Mouse (Mus musculus) midbrain, embryonic 10.5 days (tissue): ENCODE results near the gene St13. TPM values are rescaled to one million over a fixed set of nuclear protein-coding genes. Genes with fewer than 3 reads are reported as not detected.

Experiments
- DNase-seq: peaks from one replicate; pipeline ENCODE4 v3.0.0-alpha.2; 2017; ENCODE audit warnings: low spot score
- H3K27ac ChIP-seq: fragments of 300-500 bp; sonication (generic); replicated peaks from 2 replicates; pipeline ENCODE4 v1.5.1; 2016; ENCODE audit warnings: mild to moderate bottlenecking
- H3K27me3 ChIP-seq: fragments of 300-500 bp; sonication (generic); 2 replicates; pipeline ENCODE4 v1.6.1; 2016; ENCODE audit warnings: low read depth, mild to moderate bottlenecking; ENCODE audit not compliant: poor library complexity, severe bottlenecking
- H3K36me3 ChIP-seq: fragments of 300-500 bp; sonication (generic); 2 replicates; pipeline ENCODE4 v1.6.1; 2016; ENCODE audit warnings: mild to moderate bottlenecking, moderate library complexity
- H3K4me1 ChIP-seq: fragments of 300-500 bp; sonication (generic); 2 replicates; pipeline ENCODE4 v1.6.1; 2016
- H3K4me3 ChIP-seq: fragments of 300-500 bp; sonication (generic); 2 replicates; pipeline ENCODE4 v1.5.1; 2016; ENCODE audit warnings: mild to moderate bottlenecking, moderate library complexity
- H3K9me3 ChIP-seq: fragments of 300-500 bp; sonication (generic); replicated peaks from 2 replicates; pipeline ENCODE4 v1.6.1; 2016; ENCODE audit warnings: mild to moderate bottlenecking
- WGBS: fragments of 180-500 bp; shearing (Covaris S2); methylation state at CpG from one replicate; pipeline ENCODE4 v1.1.7; 2016; 5-methylcytosine and 5-hydroxymethylcytosine counted together
- polyA plus RNA-seq: library from polyadenylated mRNA; unstranded; fragments of >200 nt; fragmentation: Nextera tagmentation; extraction: Ambion mirVana; gene quantifications from 2 replicates; pipeline ENCODE4 v1.2.1, GENCODE M21; 2016

St13 gene
- polyA plus RNA-seq, 1 experiment from 2014 or later = 220 TPM

- Histone ChIP-seq H3K9me3 (no peaks in the 10 kb centered on the region), H3K27me3 (no peaks in the 10 kb centered on the region), H3K36me3 (peaks cover 44% of the 10 kb centered on the region), H3K27ac (no peak overlapping the region; the same call in 1 of the 2 replicates), H3K4me3 (0 out of 2 replicates have a peak overlapping the region, but pooled peaks have one; percentile 77), H3K4me1 (peaks cover 40% of the 10 kb centered on the region)
- WGBS = 48% methylated on average over 10 of the region's 10 CpGs
- DNase-seq = no peak
Observed at GRCm38 (mm10) chr15:81361417-81362015, 38.4 kb downstream of the St13 start.

GRCm38 (mm10) chr15:81361022-81361404 is 38.9 kb downstream of the St13 start:
- H3K27ac ChIP-seq = peak overlapping the region; percentile 89; the same call in 1 of the 2 replicates
- no peak for DNase-seq

GRCm38 (mm10) chr15:81360345-81361021 is 39.4 kb downstream of the St13 start, which contains the start of gene Slc25a17:
Gene Slc25a17 (minus strand): TSS chr15:81360812.
- Histone ChIP-seq H3K36me3 (peaks cover 34% of the 10 kb centered on the region), H3K4me1 (peaks cover 40% of the 10 kb centered on the region), H3K27ac (peak within 1 kb of the TSS; percentile 89), H3K4me3 (peak within 1 kb of the TSS; percentile 77), H3K9me3 (no peaks in the 10 kb centered on the region), H3K27me3 (no peaks in the 10 kb centered on the region)
- whole genome bisulfite sequencing = under 1% methylated on average over 30 of the region's 30 CpGs
- DNase-seq = peak; percentile 96

More at GRCm38 (mm10) chr15:81361022-81361404, 38.9 kb downstream of the St13 start:
- Histone ChIP-seq H3K4me1 (peaks cover 40% of the 10 kb centered on the region), H3K27me3 (no peaks in the 10 kb centered on the region), H3K9me3 (no peaks in the 10 kb centered on the region), H3K36me3 (peaks cover 39% of the 10 kb centered on the region), H3K4me3 (peak overlapping the region; percentile 77)
- WGBS = 42% methylated on average over 6 of the region's 6 CpGs

- Histone ChIP-seq H3K9me3 (no peaks in the 10 kb centered on the region), H3K27ac (no peak overlapping the region), H3K4me1 (peaks cover 40% of the 10 kb centered on the region), H3K36me3 (peaks cover 23% of the 10 kb centered on the region), H3K27me3 (no peaks in the 10 kb centered on the region), H3K4me3 (peak overlapping the region; percentile 77; the same call in 1 of the 2 replicates)
- WGBS = 92% methylated on average over 5 of the region's 5 CpGs
- no peak for DNase-seq
Observed at GRCm38 (mm10) chr15:81359421-81359820, 40.5 kb downstream of the St13 start.

GRCm38 (mm10) chr15:81358943-81359342 is 40.9 kb downstream of the St13 start:
- WGBS = 92% methylated on average over 3 of the region's 3 CpGs
- H3K36me3 ChIP-seq = peaks cover 18% of the 10 kb centered on the region
- no peak for DNase-seq
- no peak overlapping the region for H3K4me3 ChIP-seq
- H3K4me1 ChIP-seq = peaks cover 40% of the 10 kb centered on the region
- no peaks in the 10 kb centered on the region for H3K27me3 ChIP-seq
- no peaks in the 10 kb centered on the region for H3K9me3 ChIP-seq
- no peak overlapping the region for H3K27ac ChIP-seq

GRCm38 (mm10) chr15:81356946-81357345 is 42.9 kb downstream of the St13 start:
- no peak for DNase-seq
- Histone ChIP-seq H3K36me3 (0 out of 2 replicates have a peak, but pooled peaks cover 4% of the 10 kb centered on the region), H3K4me3 (no peak overlapping the region), H3K27me3 (no peaks in the 10 kb centered on the region), H3K4me1 (peaks cover 40% of the 10 kb centered on the region), H3K27ac (no peak overlapping the region), H3K9me3 (no peaks in the 10 kb centered on the region)
- WGBS = 45% methylated on average over 5 of the region's 5 CpGs

GRCm38 (mm10) chr15:81355146-81355761 is 44.6 kb downstream of the St13 start:
- Histone ChIP-seq H3K9me3 (no peaks in the 10 kb centered on the region), H3K4me1 (peaks cover 28% of the 10 kb centered on the region), H3K36me3 (0 out of 2 replicates have a peak, but pooled peaks cover 4% of the 10 kb centered on the region), H3K27ac (no peak overlapping the region), H3K4me3 (no peak overlapping the region), H3K27me3 (no peaks in the 10 kb centered on the region)
- WGBS = 61% methylated on average over 3 of the region's 3 CpGs
- peak; percentile 57 for DNase-seq

GRCm38 (mm10) chr15:81352638-81353037 is 47.2 kb downstream of the St13 start:
- H3K27ac ChIP-seq = no peak overlapping the region
- H3K27me3 ChIP-seq = no peaks in the 10 kb centered on the region
- no peak overlapping the region for H3K4me3 ChIP-seq
- H3K36me3 ChIP-seq = 0 out of 2 replicates have a peak, but pooled peaks cover 3% of the 10 kb centered on the region
- WGBS = 68% methylated on average over 1 of the region's 1 CpGs
- H3K9me3 ChIP-seq = no peaks in the 10 kb centered on the region
- peaks cover 11% of the 10 kb centered on the region for H3K4me1 ChIP-seq
- DNase-seq = no peak

GRCm38 (mm10) chr15:81350401-81350800 is 49.5 kb downstream of the St13 start:
- DNase-seq = no peak
- WGBS = 79% methylated on average over 1 of the region's 1 CpGs
- Histone ChIP-seq H3K4me1 (no peaks in the 10 kb centered on the region), H3K4me3 (no peak overlapping the region), H3K9me3 (no peaks in the 10 kb centered on the region), H3K27ac (no peak overlapping the region), H3K36me3 (no peaks in the 10 kb centered on the region), H3K27me3 (no peaks in the 10 kb centered on the region)

GRCm38 (mm10) chr15:81348366-81348765 is 51.5 kb downstream of the St13 start:
- H3K9me3 ChIP-seq = no peaks in the 10 kb centered on the region
- H3K27ac ChIP-seq = no peak overlapping the region
- H3K4me3 ChIP-seq = no peak overlapping the region
- DNase-seq = no peak
- no peaks in the 10 kb centered on the region for H3K27me3 ChIP-seq
- H3K36me3 ChIP-seq = peaks cover 12% of the 10 kb centered on the region
- 73% methylated on average over 2 of the region's 2 CpGs for WGBS
- H3K4me1 ChIP-seq = no peaks in the 10 kb centered on the region

GRCm38 (mm10) chr15:81347466-81347865 is 52.4 kb downstream of the St13 start:
- H3K27me3 ChIP-seq = no peaks in the 10 kb centered on the region
- 92% methylated on average over 2 of the region's 2 CpGs for WGBS
- DNase-seq = no peak
- H3K27ac ChIP-seq = no peak overlapping the region
- H3K9me3 ChIP-seq = no peaks in the 10 kb centered on the region
- no peaks in the 10 kb centered on the region for H3K4me1 ChIP-seq
- no peak overlapping the region for H3K4me3 ChIP-seq
- H3K36me3 ChIP-seq = peaks cover 20% of the 10 kb centered on the region

GRCm38 (mm10) chr15:81341426-81341825 is 58.5 kb downstream of the St13 start:
- Histone ChIP-seq H3K9me3 (no peaks in the 10 kb centered on the region), H3K36me3 (peaks cover 58% of the 10 kb centered on the region), H3K27ac (no peak overlapping the region), H3K4me1 (no peaks in the 10 kb centered on the region), H3K4me3 (no peak overlapping the region), H3K27me3 (no peaks in the 10 kb centered on the region)
- 95% methylated on average over 2 of the region's 2 CpGs for WGBS
- no peak for DNase-seq

GRCm38 (mm10) chr15:81339158-81339557 is 60.7 kb downstream of the St13 start:
- H3K36me3 ChIP-seq = peaks cover 75% of the 10 kb centered on the region

More at GRCm38 (mm10) chr15:81339158-81339557, 60.7 kb downstream of the St13 start:
- 94% methylated on average over 3 of the region's 3 CpGs for WGBS
- no peak for DNase-seq
- H3K27ac ChIP-seq = no peak overlapping the region
- no peaks in the 10 kb centered on the region for H3K27me3 ChIP-seq
- H3K4me3 ChIP-seq = no peak overlapping the region
- no peaks in the 10 kb centered on the region for H3K4me1 ChIP-seq
- H3K9me3 ChIP-seq = no peaks in the 10 kb centered on the region
